Mouse (Mus musculus): ENCODE measurements around the gene Zbtb32.

Zbtb32 gene

GRCm38 (mm10) chr7:30567555-30567954 lies 31.2 kb downstream of the Zbtb32 start:
- no peak for DNase-seq (ENCODE audit: low read depth, low spot score)

- DNase-seq (ENCODE audit: low read depth, low spot score): no peak
Measured at GRCm38 (mm10) chr7:30566033-30566432, 32.7 kb downstream of the Zbtb32 start.

- DNase-seq (ENCODE audit: low read depth, low spot score): no peak
Measured at GRCm38 (mm10) chr7:30564970-30565571, 33.6 kb downstream of the Zbtb32 start, which contains the start of gene Igflr1. TSS of gene Igflr1 (plus strand) at chr7:30565427.

- no peak for DNase-seq (ENCODE audit: low read depth, low spot score)
Measured at GRCm38 (mm10) chr7:30563906-30564280, 34.8 kb downstream of the Zbtb32 start.

GRCm38 (mm10) chr7:30563117-30563905 lies 35.4 kb downstream of the Zbtb32 start, which contains the start of the genes U2af1l4, Gm49396 and Psenen:
TSS of gene U2af1l4 (plus strand) at chr7:30563301.
TSS of gene Gm49396 (plus strand) at chr7:30563344.
TSS of gene Psenen (minus strand) at chr7:30563627.
- peak; percentile 99 for DNase-seq (ENCODE audit: low read depth, low spot score)

GRCm38 (mm10) chr7:30562526-30563116 lies 36.1 kb downstream of the Zbtb32 start:
- DNase-seq (ENCODE audit: low read depth, low spot score): no peak

GRCm38 (mm10) chr7:30560296-30560695 lies 38.4 kb downstream of the Zbtb32 start:
- no peak for DNase-seq (ENCODE audit: low read depth, low spot score)

GRCm38 (mm10) chr7:30559443-30559954 lies 39.2 kb downstream of the Zbtb32 start, which contains the start of gene Lin37:
TSS of gene Lin37 (minus strand) at chr7:30559838.
- peak; percentile 99 for DNase-seq (ENCODE audit: low read depth, low spot score)

GRCm38 (mm10) chr7:30558656-30559442 lies 39.9 kb downstream of the Zbtb32 start:
- DNase-seq (ENCODE audit: low read depth, low spot score): no peak

GRCm38 (mm10) chr7:30557901-30558514 lies 40.7 kb downstream of the Zbtb32 start:
- no peak for DNase-seq (ENCODE audit: low read depth, low spot score)

GRCm38 (mm10) chr7:30556894-30557536 lies 41.7 kb downstream of the Zbtb32 start:
- DNase-seq (ENCODE audit: low read depth, low spot score): no peak

GRCm38 (mm10) chr7:30553810-30554584 lies 44.7 kb downstream of the Zbtb32 start:
- no peak for DNase-seq (ENCODE audit: low read depth, low spot score)

- peak; percentile 80 for DNase-seq (ENCODE audit: low read depth, low spot score)
Measured at GRCm38 (mm10) chr7:30553021-30553589, 45.6 kb downstream of the Zbtb32 start.

GRCm38 (mm10) chr7:30552102-30553020 lies 46.3 kb downstream of the Zbtb32 start, which contains the start of the genes Hspb6 and Proser3:
TSS of gene Hspb6 (plus strand) at chr7:30552178.
TSS of gene Proser3 (minus strand) at chr7:30552299.
- peak; percentile 98 for DNase-seq (ENCODE audit: low read depth, low spot score)

- no peak for DNase-seq (ENCODE audit: low read depth, low spot score)
Measured at GRCm38 (mm10) chr7:30551445-30552101, 47.1 kb downstream of the Zbtb32 start.

GRCm38 (mm10) chr7:30550603-30551002 lies 48.1 kb downstream of the Zbtb32 start:
- DNase-seq (ENCODE audit: low read depth, low spot score): no peak

- DNase-seq (ENCODE audit: low read depth, low spot score): no peak
Measured at GRCm38 (mm10) chr7:30549880-30550279, 48.8 kb downstream of the Zbtb32 start.

Measured in skeletal muscle tissue, adult 2 months (tissue).